Mouse (Mus musculus) right cerebral cortex, postnatal 14 days (tissue): Measurements from ENCODE around the gene H2-T24.
"Not testable (repeated sequence)": the region's sequence is repeated elsewhere in the genome, so short reads cannot be mapped to it uniquely, and the experiment has no call there.

Source experiments
- DNase-seq: peaks from one replicate; pipeline ENCODE4 v3.0.0; 2022

Gene H2-T24

GRCm38 (mm10) chr17:36020191-36021073 lies at the start of gene H2-T24:
Gene H2-T24 (minus strand): TSS chr17:36020560.
- DNase-seq, result no peak

GRCm38 (mm10) chr17:36060829-36061228 lies 40.5 kb upstream of the H2-T24 start:
- DNase-seq, result peak; percentile 96

GRCm38 (mm10) chr17:36058362-36058761 lies 38.0 kb upstream of the H2-T24 start, which contains the start of gene Gm11127:
Gene Gm11127 (minus strand): TSS chr17:36058371.
- not testable (repeated sequence) for DNase-seq

GRCm38 (mm10) chr17:36057927-36058326 lies 37.6 kb upstream of the H2-T24 start:
- DNase-seq, result not testable (repeated sequence)

- DNase-seq, result no peak
These were observed 22.9 kb upstream of the H2-T24 start for GRCm38 (mm10) chr17:36043286-36043685.

- not testable (repeated sequence) for DNase-seq
These were observed 22.3 kb upstream of the H2-T24 start, which contains the start of the genes H2-T22 and Gm6034 for GRCm38 (mm10) chr17:36042610-36043169. Gene H2-T22 (minus strand): TSS chr17:36042747. Gene Gm6034 (plus strand): TSS chr17:36042961.

- not testable (repeated sequence) for DNase-seq
These were observed 21.7 kb upstream of the H2-T24 start for GRCm38 (mm10) chr17:36042055-36042454.

- not testable (repeated sequence) for DNase-seq
These were observed 20.2 kb upstream of the H2-T24 start for GRCm38 (mm10) chr17:36040604-36041003.

GRCm38 (mm10) chr17:36036126-36036525 lies 15.8 kb upstream of the H2-T24 start:
- DNase-seq, result not testable (repeated sequence)

GRCm38 (mm10) chr17:36035010-36035638 lies 14.8 kb upstream of the H2-T24 start:
- DNase-seq, result peak; percentile 49

GRCm38 (mm10) chr17:36034524-36034923 lies 14.2 kb upstream of the H2-T24 start:
- not testable (repeated sequence) for DNase-seq

GRCm38 (mm10) chr17:36032351-36032875 lies 12.1 kb upstream of the H2-T24 start, which contains the start of gene H2-T23:
Gene H2-T23 (minus strand): TSS chr17:36032855.
- DNase-seq, result not testable (repeated sequence)

GRCm38 (mm10) chr17:36031583-36032331 lies 11.4 kb upstream of the H2-T24 start:
- not testable (repeated sequence) for DNase-seq

- not testable (repeated sequence) for DNase-seq
These were observed 10.6 kb upstream of the H2-T24 start for GRCm38 (mm10) chr17:36030703-36031582.

- DNase-seq, result not testable (repeated sequence)
These were observed 9.8 kb upstream of the H2-T24 start for GRCm38 (mm10) chr17:36030046-36030702.

- DNase-seq, result no peak
These were observed 8.7 kb upstream of the H2-T24 start for GRCm38 (mm10) chr17:36028879-36029619.

GRCm38 (mm10) chr17:36027663-36028062 lies 7.3 kb upstream of the H2-T24 start:
- no peak for DNase-seq

- DNase-seq, result no peak
These were observed 5.5 kb upstream of the H2-T24 start for GRCm38 (mm10) chr17:36025901-36026300.

- DNase-seq, result no peak
These were observed 4.8 kb upstream of the H2-T24 start for GRCm38 (mm10) chr17:36025197-36025596.
